In the genomic region with DNA sequence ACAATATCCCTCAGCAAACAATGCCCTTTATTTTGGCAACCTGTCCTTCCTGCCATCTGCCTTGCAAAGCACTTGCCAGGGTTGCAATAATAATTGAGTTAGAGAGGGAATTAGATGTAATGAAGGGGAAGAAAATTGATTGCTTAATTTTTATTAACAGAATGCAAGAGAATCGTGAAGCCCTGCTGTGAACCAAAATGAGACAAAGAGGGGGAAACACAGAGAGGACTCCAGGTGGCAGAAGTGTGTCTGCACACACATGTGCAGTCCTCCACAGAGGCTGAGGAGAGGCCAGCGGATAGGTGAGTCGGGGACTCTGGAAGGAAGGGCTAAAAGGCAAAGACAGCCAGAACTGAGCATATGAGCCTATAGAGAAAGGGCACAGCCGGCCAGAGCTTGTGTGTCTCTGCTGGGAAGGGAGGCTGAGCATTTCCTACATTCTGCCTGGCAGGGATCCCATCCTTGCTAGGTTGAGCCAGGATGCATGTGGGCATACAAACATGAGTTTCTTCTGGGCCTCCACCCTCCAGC, we compare ENCODE assay signal across 10 mouse cellular contexts. TPM values are rescaled to one million over a fixed set of nuclear protein-coding genes. Genes with fewer than 3 reads are reported as not detected.
DNase-seq lines count a peak whose midpoint lies in the region; ATAC-seq and TF ChIP-seq lines count a peak whose summit lies in the region.
"Had no signal": no experiment of that assay in that cellular context is flagged by ENCODE, and none has a peak within 500 bp of the region (broad histone marks: within the 10 kb centered on the region; RNA-seq: fewer than 3 reads in every experiment).

No protein-coding gene starts in this region.

- TF ChIP-seq EP300 in heart, postnatal 0 days (IDR thresholded peaks at IDR 0.05; ENCODE audit: low read depth) = no peak

- no peaks in the 10 kb centered on the region for H3K4me1 ChIP-seq in heart, postnatal 0 days (ENCODE audit: control insufficient read depth, insufficient read depth)
- peaks cover 14% of the 10 kb centered on the region for H3K4me1 ChIP-seq in embryonic facial prominence, embryonic 10.5 days
- H3K4me1 ChIP-seq in hindbrain, postnatal 0 days (ENCODE audit: insufficient read depth, low read length) = peaks cover 12% of the 10 kb centered on the region

- 0 out of 2 replicates have a peak, but pooled peaks have one; percentile 0 for TF ChIP-seq CTCF in heart, postnatal 0 days (IDR thresholded peaks at IDR 0.05; ENCODE audit: low read depth)
- TF ChIP-seq CTCF in hindbrain, postnatal 0 days (IDR thresholded peaks at IDR 0.05; ENCODE audit: low read depth) = peak; percentile 38

- H3K4me3 ChIP-seq in heart, postnatal 0 days (ENCODE audit: low read depth, low read length) = no peak overlapping the region
- no peak overlapping the region for H3K4me3 ChIP-seq in embryonic facial prominence, embryonic 10.5 days
- no peak overlapping the region for H3K4me3 ChIP-seq in hindbrain, postnatal 0 days (ENCODE audit: low read length)
- H3K4me3 ChIP-seq: heart, embryonic 13.5 days; limb, embryonic 13.5 days had no signal

- no peak overlapping the region for H3K4me2 ChIP-seq in heart, postnatal 0 days (ENCODE audit: low read depth, low read length)
- H3K4me2 ChIP-seq in hindbrain, postnatal 0 days (ENCODE audit: low read depth, low read length) = no peak overlapping the region
- H3K4me2 ChIP-seq: heart, embryonic 13.5 days; limb, embryonic 13.5 days had no signal

- 63% methylated on average over 4 of the region's 4 CpGs for WGBS in heart, postnatal 0 days
- 74% methylated on average over 4 of the region's 4 CpGs for WGBS in embryonic facial prominence, embryonic 10.5 days
- WGBS in hindbrain, postnatal 0 days = 20% methylated on average over 4 of the region's 4 CpGs

- H3K27ac ChIP-seq in heart, postnatal 0 days (ENCODE audit: low read depth) = no peak overlapping the region
- peak overlapping the region; percentile 30; the same call in 1 of the 2 replicates for H3K27ac ChIP-seq in embryonic facial prominence, embryonic 10.5 days (replicated peaks)
- H3K27ac ChIP-seq in hindbrain, postnatal 0 days = peak overlapping the region; percentile 54; the same call in 1 of the 2 replicates
- H3K27ac ChIP-seq: heart, embryonic 13.5 days; limb, embryonic 13.5 days had no signal

- H3K36me3 ChIP-seq in heart, postnatal 0 days (replicated peaks; ENCODE audit: control insufficient read depth, insufficient read depth, low read length) = no peaks in the 10 kb centered on the region
- no peaks in the 10 kb centered on the region for H3K36me3 ChIP-seq in embryonic facial prominence, embryonic 10.5 days (replicated peaks)
- no peaks in the 10 kb centered on the region for H3K36me3 ChIP-seq in hindbrain, postnatal 0 days (ENCODE audit: insufficient read depth, low read length)
- H3K36me3 ChIP-seq: heart, embryonic 13.5 days; limb, embryonic 13.5 days had no signal

- ATAC-seq in heart, postnatal 0 days (ENCODE audit: insufficient read depth, low read depth) = no peak
- peak; percentile 59 for ATAC-seq in hindbrain, postnatal 0 days
- ATAC-seq in frontal cortex, adult (ENCODE audit: low TSS enrichment) = no peak

- no peaks in the 10 kb centered on the region for H3K27me3 ChIP-seq in heart, postnatal 0 days (ENCODE audit: control insufficient read depth, insufficient read depth, low read length)
- H3K27me3 ChIP-seq in embryonic facial prominence, embryonic 10.5 days (replicated peaks; ENCODE audit: low read depth, poor library complexity, severe bottlenecking) = no peaks in the 10 kb centered on the region
- no peaks in the 10 kb centered on the region for H3K27me3 ChIP-seq in hindbrain, postnatal 0 days (ENCODE audit: insufficient read depth, low read length)
- H3K27me3 ChIP-seq: heart, embryonic 13.5 days; limb, embryonic 13.5 days had no signal

- no peak overlapping the region for H3K9ac ChIP-seq in heart, postnatal 0 days (replicated peaks; ENCODE audit: low read depth, low read length)
- no peak overlapping the region for H3K9ac ChIP-seq in hindbrain, postnatal 0 days (replicated peaks; ENCODE audit: low read length)
- H3K9ac ChIP-seq: heart, embryonic 13.5 days; limb, embryonic 13.5 days had no signal

- intact Hi-C loops in heart, postnatal 25 days (cut with DNase I) = loop anchor here (10.0 kb wide), 1 partner anchor 516 kb away; no protein-coding TSS in a partner anchor

- DNase-seq in heart, postnatal 0 days (ENCODE audit: low spot score) = no peak
- DNase-seq in heart, postnatal 25 days (ENCODE audit: low spot score) = no peak
- peak; percentile 40 for DNase-seq in adipocyte (ENCODE audit: low spot score)
- DNase-seq in embryonic facial prominence, embryonic 10.5 days (ENCODE audit: low spot score) = no peak
- DNase-seq in hindbrain, postnatal 0 days (ENCODE audit: low spot score) = peak; percentile 74
- DNase-seq in left cerebral cortex, adult 8-10 months (ENCODE audit: low spot score in 2 of 2) = no peak
- no peak for DNase-seq in thymus, postnatal 10 days (ENCODE audit: low spot score in 2 of 2)

- no peaks in the 10 kb centered on the region for H3K9me3 ChIP-seq in heart, postnatal 0 days (replicated peaks; ENCODE audit: control insufficient read depth, low read length)
- H3K9me3 ChIP-seq in embryonic facial prominence, embryonic 10.5 days = no peaks in the 10 kb centered on the region
- H3K9me3 ChIP-seq in hindbrain, postnatal 0 days (ENCODE audit: low read length) = no peaks in the 10 kb centered on the region
- H3K9me3 ChIP-seq: heart, embryonic 13.5 days; limb, embryonic 13.5 days had no signal

RNA-seq across cellular contexts. Expression of gene Gm10260, which starts 9.5 kb away (rescaled TPM):
- total RNA-seq in heart, postnatal 0 days (2014; rRNA removed; ENCODE audit: low replicate concordance) = 418 and 531 TPM in 2 replicates
- polyA plus RNA-seq in heart, postnatal 0 days (2015; fragmentation: Nextera tagmentation; extraction: Ambion mirVana) = 2.3 and 3.3 TPM in 2 replicates
- 100 to 1,000 TPM; 106 to 109 TPM for total RNA-seq in heart, postnatal 25 days (2021)
- polyA plus RNA-seq in embryonic facial prominence, embryonic 10.5 days (2016; fragmentation: Nextera tagmentation; extraction: Ambion mirVana) = 5.0 and 5.4 TPM in 2 replicates
- total RNA-seq in hindbrain, postnatal 0 days (2014; rRNA removed) = 170 and 196 TPM in 2 replicates
- polyA plus RNA-seq in hindbrain, postnatal 0 days (2015; fragmentation: Nextera tagmentation; extraction: Ambion mirVana) = 4.0 TPM in 2 replicates
- 10 to 100 TPM; 65.4 to 98.8 (median 81.4) TPM for total RNA-seq in left cerebral cortex, adult 8-10 months (2022)

Comparison
In these comparisons a context has a peak if more than half of its experiments do, and no peak if none do; other contexts are left out.
1. DNase-seq: peak in adipocyte (single experiment) and hindbrain, postnatal 0 days (single experiment); none in heart, postnatal 0 days (single experiment), heart, postnatal 25 days (single experiment), embryonic facial prominence, embryonic 10.5 days (single experiment), left cerebral cortex, adult 8-10 months (0 of 2) and thymus, postnatal 10 days (0 of 2).